Mouse (Mus musculus) liver, adult 2 months (tissue): ENCODE measurements at regions not wholly inside any gene's neighbourhood (a gene's known extent, or its start where the extent isn't known, plus 50 kb on each side); places are given as distances from the start of the nearest gene placed in this dataset.

Experiments used
- CTCF ChIP-seq: fragments of 200-500 bp; IDR thresholded peaks from 2 replicates; pipeline ENCODE4 v1.5.1; 2011; ENCODE audit warnings: low read depth, low read length, control low read depth
- POLR2A ChIP-seq: fragments of 200-500 bp; IDR thresholded peaks from 2 replicates; pipeline ENCODE4 v1.6.1; 2011; ENCODE audit warnings: low read length, control low read depth; ENCODE audit not compliant: insufficient read depth; ENCODE audit errors: extremely low read depth

DNA sequence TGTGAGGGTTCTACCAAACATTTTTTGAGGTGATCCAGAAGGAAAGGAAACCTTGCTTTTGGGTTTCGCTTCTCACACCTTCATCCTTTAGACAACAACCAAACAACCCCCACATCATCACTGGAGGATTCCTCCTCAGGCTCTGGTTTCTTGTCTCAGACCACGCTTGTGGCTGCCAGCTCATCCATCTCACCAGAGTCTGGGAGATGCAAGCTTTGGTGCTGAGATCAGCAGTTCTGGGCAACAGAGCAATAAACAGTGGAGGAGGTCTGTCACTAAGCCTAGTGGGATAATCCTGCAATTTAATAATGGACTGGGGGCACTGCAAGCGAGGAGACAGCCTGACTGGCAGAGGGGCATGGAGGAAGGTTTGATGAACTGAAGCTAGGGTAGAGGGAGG is 146.3 kb upstream of the Camk1g start:
- TF ChIP-seq CTCF: no peak
- TF ChIP-seq POLR2A: no peak
